Mouse (Mus musculus) E14TG2a.4 (cell line): Measurements from ENCODE around the gene Lrrc49.

Source experiments
- CTCF ChIP-seq: conservative IDR thresholded peaks from 2 replicates; pipeline ENCODE4 v1.5.1; 2014; ENCODE audit warnings: low read length
- NANOG ChIP-seq: IDR thresholded peaks from 2 replicates; pipeline ENCODE4 v1.6.1; 2014; ENCODE audit warnings: borderline replicate concordance, low read length, mixed read lengths

DNA sequence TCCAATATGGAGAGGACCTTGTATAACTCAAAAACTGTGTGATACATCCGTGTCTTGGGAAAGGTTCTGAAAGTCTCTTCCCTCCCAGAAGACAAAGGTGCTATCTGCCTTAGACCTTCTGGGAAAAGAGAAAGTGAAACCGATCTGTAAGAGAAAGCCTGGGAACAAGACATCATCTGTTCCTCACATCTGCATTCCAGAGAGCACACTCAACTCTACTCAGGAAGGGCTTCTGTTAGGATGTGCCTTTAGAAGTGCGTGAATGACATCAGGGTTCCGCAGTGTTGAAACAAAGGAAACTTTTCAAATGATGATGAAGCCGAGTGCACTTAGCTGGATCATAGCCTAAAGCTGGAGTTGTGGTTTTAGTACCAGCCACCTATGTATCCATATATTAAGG lies 23.1 kb downstream of the Lrrc49 start:
- TF ChIP-seq CTCF (no peak), NANOG (no peak)
